Mouse (Mus musculus): ENCODE results near the gene C77080.

DNA sequence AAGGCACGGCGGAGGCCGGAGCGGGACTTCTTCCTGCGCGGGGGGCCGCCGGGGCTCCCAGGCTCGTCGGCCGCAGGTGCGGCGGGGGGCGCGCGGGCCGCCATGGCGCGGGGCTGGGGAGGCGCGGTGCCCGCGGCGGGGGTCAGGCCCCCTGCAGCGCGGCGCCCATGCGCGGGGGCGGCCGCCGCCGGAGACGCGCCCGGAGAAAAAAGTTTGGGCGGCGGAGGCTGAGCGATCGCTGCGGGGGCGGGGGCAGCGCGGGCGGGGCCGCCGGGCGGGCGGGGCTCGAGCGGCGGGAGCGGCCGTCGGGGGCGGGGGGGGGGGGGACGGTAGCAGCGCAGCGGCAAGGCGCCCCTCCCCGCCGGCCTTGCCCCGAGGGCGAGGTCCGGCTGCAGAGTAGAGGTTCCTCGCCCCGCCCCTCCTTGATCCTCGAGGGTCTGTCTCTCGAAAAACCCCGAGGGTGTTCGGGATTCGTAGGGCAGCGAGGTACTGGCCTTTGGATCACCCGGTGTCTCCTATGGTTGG is 12.9 kb downstream of the C77080 start:
- TF ChIP-seq GATA1 (IDR thresholded peaks at IDR 0.05; ENCODE audit: low read length) (no peak), TAL1 (IDR thresholded peaks at IDR 0.05; ENCODE audit: low read length) (no peak)

Data from erythroblast, embryonic 14.5 days (primary cell).